Mouse (Mus musculus): ENCODE measurements at regions not wholly inside any gene's neighbourhood (a gene's known extent, or its start where the extent isn't known, plus 50 kb on each side); places are given as distances from the start of the nearest gene placed in this dataset.
"Not testable (repeated sequence)": the region's sequence is repeated elsewhere in the genome, so short reads cannot be mapped to it uniquely, and the experiment has no call there.

DNA sequence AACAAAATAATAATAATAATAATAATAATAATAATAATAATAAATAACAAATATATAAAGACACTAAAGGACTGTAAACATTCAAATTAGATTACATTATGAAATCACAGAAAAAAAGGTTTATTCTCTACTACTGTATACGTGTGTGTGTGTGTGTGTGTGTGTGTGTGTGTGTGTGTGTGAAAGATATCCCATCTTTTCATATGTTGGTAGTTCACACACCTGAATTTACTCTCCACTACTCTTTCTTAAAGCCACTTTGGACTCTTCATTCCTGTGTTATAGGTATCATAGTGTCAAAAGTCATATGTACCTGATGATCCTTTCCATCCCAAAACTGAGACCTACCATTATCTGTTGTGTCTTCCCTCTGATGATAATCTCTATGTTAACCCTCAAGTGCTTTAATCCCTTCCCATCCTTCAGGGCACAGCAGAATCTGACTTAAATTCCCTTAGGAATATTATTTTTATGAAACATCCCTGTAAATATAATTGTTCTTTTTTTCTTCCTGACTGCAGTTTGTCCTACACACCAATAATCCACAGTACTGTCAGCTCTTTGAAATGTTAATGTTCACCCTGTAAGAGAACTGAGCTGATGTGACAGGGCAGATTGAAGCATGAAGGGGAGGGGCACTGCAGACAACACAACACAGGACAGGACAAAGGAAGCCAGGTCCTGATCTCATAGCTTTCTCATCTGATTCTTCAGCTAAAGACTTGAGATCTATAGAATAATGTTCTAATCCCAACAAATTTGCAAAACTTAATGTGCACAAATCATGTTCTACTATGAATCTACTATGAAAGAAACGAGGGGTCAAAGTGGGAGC, 309.4 kb upstream of the Snrpn start:
- not testable (repeated sequence) for TF ChIP-seq CTCF, EP300 (IDR thresholded peaks at IDR 0.05; ENCODE audit: low read depth)
